Mouse (Mus musculus): ENCODE measurements around the gene Epp13.

- TF ChIP-seq CTCF (IDR thresholded peaks at IDR 0.05) (no peak), POLR2A (IDR thresholded peaks at IDR 0.05; ENCODE audit: insufficient read depth, low read depth, low read length) (no peak)
Measured at GRCm38 (mm10) chr7:6252410-6252809, at the start of gene Epp13.
